In genomic region chr2:79224714-79225426, GRCm38 (mm10) we compare ENCODE assay signal across 22 mouse cellular contexts. TPM values are rescaled to one million over a fixed set of nuclear protein-coding genes. Genes with fewer than 3 reads are reported as not detected.
DNase-seq lines count a peak whose midpoint lies in the region; ATAC-seq and TF ChIP-seq lines count a peak whose summit lies in the region.
"Had no signal": no experiment of that assay in that cellular context is flagged by ENCODE, and none has a peak within 500 bp of the region (broad histone marks: within the 10 kb centered on the region; RNA-seq: fewer than 3 reads in every experiment).

No protein-coding gene starts in this region.

- no peaks in the 10 kb centered on the region for H3K9me3 ChIP-seq in midbrain, embryonic 16.5 days (replicated peaks; ENCODE audit: control insufficient read depth, low read length, poor library complexity, severe bottlenecking)
- H3K9me3 ChIP-seq in midbrain, postnatal 0 days (ENCODE audit: low read length) = no peaks in the 10 kb centered on the region
- H3K9me3 ChIP-seq in CH12.LX (replicated peaks; ENCODE audit: low read length) = peaks cover under 1% of the 10 kb centered on the region
- no peaks in the 10 kb centered on the region for H3K9me3 ChIP-seq in hindbrain, postnatal 0 days (ENCODE audit: low read length)
- H3K9me3 ChIP-seq: embryonic facial prominence, embryonic 15.5 days; forebrain, embryonic 10.5 days; heart, embryonic 13.5 days; hindbrain, embryonic 15.5 days had no signal

- TF ChIP-seq EP300 in CH12.LX (IDR thresholded peaks at IDR 0.05; ENCODE audit: low read length) = no peak
- TF ChIP-seq EP300 in heart, adult 2 months (IDR thresholded peaks at IDR 0.05; ENCODE audit: insufficient read depth, low read depth, low read length) = no peak

- TF ChIP-seq RAD21 in CH12.LX (IDR thresholded peaks at IDR 0.05; ENCODE audit: low read depth, low read length) = no peak

- H3K27ac ChIP-seq in midbrain, embryonic 16.5 days (ENCODE audit: low read length) = no peak overlapping the region
- no peak overlapping the region for H3K27ac ChIP-seq in midbrain, postnatal 0 days (ENCODE audit: low read depth, low read length)
- H3K27ac ChIP-seq in CH12.LX (ENCODE audit: insufficient read depth, low read depth) = no peak overlapping the region
- no peak overlapping the region for H3K27ac ChIP-seq in hindbrain, postnatal 0 days
- no peak overlapping the region for H3K27ac ChIP-seq in heart, adult 2 months
- H3K27ac ChIP-seq: embryonic facial prominence, embryonic 15.5 days; forebrain, embryonic 10.5 days; gastrocnemius, adult 2 months; heart, embryonic 13.5 days; hindbrain, embryonic 15.5 days had no signal

- TF ChIP-seq POLR2A in CH12.LX (IDR thresholded peaks at IDR 0.05; ENCODE audit: low read depth, low read length) = no peak
- no peak for TF ChIP-seq POLR2A in heart, adult 2 months (IDR thresholded peaks at IDR 0.05; ENCODE audit: insufficient read depth, low read depth, low read length)

- no peaks in the 10 kb centered on the region for H3K27me3 ChIP-seq in midbrain, embryonic 16.5 days (ENCODE audit: control insufficient read depth, insufficient read depth, low read depth, low read length)
- H3K27me3 ChIP-seq in midbrain, postnatal 0 days (ENCODE audit: insufficient read depth, low read length) = no peaks in the 10 kb centered on the region
- no peaks in the 10 kb centered on the region for H3K27me3 ChIP-seq in CH12.LX (replicated peaks)
- H3K27me3 ChIP-seq in hindbrain, postnatal 0 days (ENCODE audit: insufficient read depth, low read length) = no peaks in the 10 kb centered on the region
- H3K27me3 ChIP-seq in heart, adult 2 months (ENCODE audit: control insufficient read depth, insufficient read depth, low read length) = no peaks in the 10 kb centered on the region
- H3K27me3 ChIP-seq: embryonic facial prominence, embryonic 15.5 days; heart, embryonic 13.5 days; hindbrain, embryonic 15.5 days had no signal

- 74% methylated on average over 3 of the region's 3 CpGs for WGBS in midbrain, embryonic 16.5 days
- 67% methylated on average over 3 of the region's 3 CpGs for WGBS in midbrain, postnatal 0 days
- WGBS in hindbrain, postnatal 0 days = 69% methylated on average over 3 of the region's 3 CpGs
- WGBS in heart, adult 2 months = 49% methylated on average over 3 of the region's 3 CpGs

- no peak for TF ChIP-seq CTCF in midbrain, postnatal 0 days (IDR thresholded peaks at IDR 0.05)
- TF ChIP-seq CTCF in CH12.LX (conservative IDR thresholded peaks at IDR 0.05 in 1 of 2, IDR thresholded peaks at IDR 0.05 in 1 of 2; ENCODE audit: low read depth in 2 of 2, low read length in 2 of 2) = no peak
- no peak for TF ChIP-seq CTCF in hindbrain, postnatal 0 days (IDR thresholded peaks at IDR 0.05; ENCODE audit: low read depth)
- no peak for TF ChIP-seq CTCF in heart, adult 2 months (IDR thresholded peaks at IDR 0.05)

- dilution Hi-C loops in CH12.LX (cut with MboI; ENCODE audit: extremely low pct_ligation_motif_present, extremely low pct_unique_long_range_greater_than_20kb, low sequenced_read_pairs) = no loop called here

- no peak overlapping the region for H3K4me2 ChIP-seq in midbrain, embryonic 16.5 days (ENCODE audit: low read length)
- H3K4me2 ChIP-seq in midbrain, postnatal 0 days (ENCODE audit: low read depth, low read length, poor library complexity, severe bottlenecking) = no peak overlapping the region
- H3K4me2 ChIP-seq in CH12.LX (ENCODE audit: insufficient read depth, low read depth, poor library complexity, severe bottlenecking) = no peak overlapping the region
- H3K4me2 ChIP-seq in hindbrain, postnatal 0 days (ENCODE audit: low read depth, low read length) = no peak overlapping the region
- H3K4me2 ChIP-seq: embryonic facial prominence, embryonic 15.5 days; heart, embryonic 13.5 days; hindbrain, embryonic 15.5 days had no signal

- no peak overlapping the region for H3K9ac ChIP-seq in midbrain, embryonic 16.5 days (ENCODE audit: low read depth, low read length)
- H3K9ac ChIP-seq in midbrain, postnatal 0 days (replicated peaks; ENCODE audit: low read length, poor library complexity, severe bottlenecking) = no peak overlapping the region
- no peak overlapping the region for H3K9ac ChIP-seq in CH12.LX (ENCODE audit: insufficient read depth, low read depth)
- no peak overlapping the region for H3K9ac ChIP-seq in hindbrain, postnatal 0 days (replicated peaks; ENCODE audit: low read length)
- H3K9ac ChIP-seq in heart, adult 2 months (ENCODE audit: low read depth, low read length) = no peak overlapping the region
- H3K9ac ChIP-seq: embryonic facial prominence, embryonic 15.5 days; heart, embryonic 13.5 days; hindbrain, embryonic 15.5 days had no signal

- no peaks in the 10 kb centered on the region for H3K36me3 ChIP-seq in midbrain, embryonic 16.5 days (ENCODE audit: control insufficient read depth, insufficient read depth, low read length)
- H3K36me3 ChIP-seq in midbrain, postnatal 0 days (ENCODE audit: insufficient read depth, low read length) = no peaks in the 10 kb centered on the region
- no peaks in the 10 kb centered on the region for H3K36me3 ChIP-seq in CH12.LX (replicated peaks in 1 of 2; ENCODE audit: control insufficient read depth in 1 of 2, insufficient read depth in 1 of 2, low read length in 1 of 2)
- H3K36me3 ChIP-seq in hindbrain, postnatal 0 days (ENCODE audit: insufficient read depth, low read length) = no peaks in the 10 kb centered on the region
- no peaks in the 10 kb centered on the region for H3K36me3 ChIP-seq in heart, adult 2 months (ENCODE audit: control insufficient read depth, insufficient read depth, low read length)
- H3K36me3 ChIP-seq: embryonic facial prominence, embryonic 15.5 days; forebrain, embryonic 10.5 days; heart, embryonic 13.5 days; hindbrain, embryonic 15.5 days had no signal

- H3K4me3 ChIP-seq in midbrain, embryonic 16.5 days (ENCODE audit: low read depth, low read length) = no peak overlapping the region
- no peak overlapping the region for H3K4me3 ChIP-seq in midbrain, postnatal 0 days (ENCODE audit: low read depth, low read length)
- no peak overlapping the region for H3K4me3 ChIP-seq in CH12.LX (replicated peaks in 1 of 3; ENCODE audit: low read depth in 2 of 3, low read length in 2 of 3, poor library complexity in 1 of 3)
- no peak overlapping the region for H3K4me3 ChIP-seq in hindbrain, postnatal 0 days (ENCODE audit: low read length)
- no peak overlapping the region for H3K4me3 ChIP-seq in heart, adult 2 months
- H3K4me3 ChIP-seq: embryonic facial prominence, embryonic 15.5 days; erythroblast, embryonic 14.5 days; forebrain, embryonic 10.5 days; gastrocnemius, adult 2 months; heart, embryonic 13.5 days; hindbrain, embryonic 15.5 days had no signal

- in situ Hi-C loops in CH12.LX (cut with MboI; ENCODE audit: low pct_ligation_motif_present, low pct_unique_long_range_greater_than_20kb, low sequenced_read_pairs) = no loop called here

- no peaks in the 10 kb centered on the region; the same call in 1 of the 2 replicates for H3K4me1 ChIP-seq in midbrain, embryonic 16.5 days (ENCODE audit: control insufficient read depth, insufficient read depth, low read length)
- no peaks in the 10 kb centered on the region for H3K4me1 ChIP-seq in midbrain, postnatal 0 days (ENCODE audit: insufficient read depth, low read length)
- H3K4me1 ChIP-seq in CH12.LX (ENCODE audit: control insufficient read depth in 1 of 2, insufficient read depth in 2 of 2) = peaks cover 14 to 28% of the 10 kb centered on the region in 2 experiments
- no peaks in the 10 kb centered on the region for H3K4me1 ChIP-seq in hindbrain, postnatal 0 days (ENCODE audit: insufficient read depth, low read length)
- H3K4me1 ChIP-seq in heart, adult 2 months (ENCODE audit: control insufficient read depth, insufficient read depth, low read length) = no peaks in the 10 kb centered on the region
- H3K4me1 ChIP-seq: embryonic facial prominence, embryonic 15.5 days; forebrain, embryonic 10.5 days; heart, embryonic 13.5 days; hindbrain, embryonic 15.5 days had no signal

- H3K79me2 ChIP-seq in CH12.LX (replicated peaks; ENCODE audit: control insufficient read depth, extremely low read depth, insufficient read depth, poor library complexity, severe bottlenecking) = no peaks in the 10 kb centered on the region
- no peaks in the 10 kb centered on the region for H3K79me2 ChIP-seq in heart, adult 2 months (replicated peaks; ENCODE audit: control insufficient read depth, insufficient read depth, low read length)

- intact Hi-C loops in heart, adult 2 months (cut with DNase I) = no loop called here

- ATAC-seq in frontal cortex, adult (ENCODE audit: low TSS enrichment) = peak; percentile 76
- ATAC-seq in midbrain, embryonic 16.5 days = peak; percentile 71; the same call in 1 of the 2 replicates
- ATAC-seq in midbrain, postnatal 0 days (ENCODE audit: low FRiP score) = no peak
- no peak for ATAC-seq in hindbrain, postnatal 0 days
- ATAC-seq: forebrain, embryonic 16.5 days; inflammation-experienced regulatory T-cells, adult 6 months had no signal

- no peak for DNase-seq in frontal cortex, postnatal 10 days (ENCODE audit: low spot score in 2 of 2)
- DNase-seq in midbrain, postnatal 0 days (ENCODE audit: low spot score) = no peak
- peak; percentile 28 for DNase-seq in CH12.LX (ENCODE audit: extremely low read depth)
- DNase-seq in ZHBTc4 (ENCODE audit: low read depth, low spot score) = peak; percentile 15
- no peak for DNase-seq in hindbrain, postnatal 0 days (ENCODE audit: low spot score)
- DNase-seq in heart, adult 2 months = no peak
- DNase-seq: adrenal gland, postnatal 10 days; cerebellum, adult 18-20 months; cerebellum, postnatal 10 days; embryo, embryonic 11 days; gastrocnemius, adult 2 months; gastrocnemius, postnatal 25 days; heart, postnatal 36 days had no signal

TF ChIP-seq in CH12.LX, 34 proteins besides CTCF, POLR2A, EP300 and RAD21:
- TF ChIP-seq ETS1 (conservative IDR thresholded peaks at IDR 0.05; ENCODE audit: low read depth, low read length) (no peak), POLR2AphosphoS2 (IDR thresholded peaks at IDR 0.05; ENCODE audit: low read depth, low read length) (no peak), MAZ (IDR thresholded peaks at IDR 0.05; ENCODE audit: low read depth, low read length) (no peak), JUND (conservative IDR thresholded peaks at IDR 0.05; ENCODE audit: low read depth, low read length) (no peak), ZC3H11A (IDR thresholded peaks at IDR 0.05; ENCODE audit: low read depth, low read length) (no peak), USF2 (conservative IDR thresholded peaks at IDR 0.05; ENCODE audit: low read depth, low read length) (no peak)

RNA-seq across cellular contexts. Expression of gene Itga4, which starts 30.4 kb away (rescaled TPM):
- polyA plus RNA-seq in midbrain, embryonic 16.5 days (2015; fragmentation: Nextera tagmentation; extraction: Ambion mirVana) = 2.2 and 3.4 TPM in 2 replicates
- 3.1 and 4.3 TPM in 2 replicates for total RNA-seq in midbrain, postnatal 0 days (2014; rRNA removed)
- polyA plus RNA-seq in midbrain, postnatal 0 days (2015; fragmentation: Nextera tagmentation; extraction: Ambion mirVana) = 1.4 and 1.5 TPM in 2 replicates
- 79.3 and 80.0 TPM in 2 replicates for total RNA-seq in CH12.LX (2012; rRNA removed)
- 54.3 and 55.7 TPM in 2 replicates for total RNA-seq in CH12.LX (2014; rRNA removed)
- polyA plus RNA-seq in CH12.LX (2012; ENCODE audit: insufficient read length, low read depth) = 44.7 and 51.2 TPM in 2 replicates
- total RNA-seq in hindbrain, postnatal 0 days (2014; rRNA removed) = 4.5 and 5.0 TPM in 2 replicates
- polyA plus RNA-seq in hindbrain, postnatal 0 days (2015; fragmentation: Nextera tagmentation; extraction: Ambion mirVana) = 1.9 and 2.0 TPM in 2 replicates
- total RNA-seq in heart, adult 2 months (2021) = 1 to 10 TPM; 1.7 to 2.7 TPM
- 1.6 and 1.8 TPM in 2 replicates for polyA plus RNA-seq in heart, adult 2 months (2012; rRNA removed)

Comparison
In these comparisons a context has a peak if more than half of its experiments do, and no peak if none do; other contexts are left out.
1. ATAC-seq: peak in frontal cortex, adult (single experiment) and midbrain, embryonic 16.5 days (single experiment); none in midbrain, postnatal 0 days (single experiment) and hindbrain, postnatal 0 days (single experiment).
2. DNase-seq: peak in CH12.LX (single experiment) and ZHBTc4 (single experiment); none in frontal cortex, postnatal 10 days (0 of 2), midbrain, postnatal 0 days (single experiment), hindbrain, postnatal 0 days (single experiment) and heart, adult 2 months (0 of 2).
3. RNA of gene Itga4, which starts 30.4 kb away (polyA plus RNA-seq): 44.7 to 51.2 TPM in CH12.LX; 2.2 to 3.4 TPM in midbrain, embryonic 16.5 days, 1.9 to 2.0 TPM in hindbrain, postnatal 0 days, 1.6 to 1.8 TPM in heart, adult 2 months and 1.4 to 1.5 TPM in midbrain, postnatal 0 days; every median in the first group is over 10 times any median in the second.